Mouse (Mus musculus): ENCODE measurements around the gene Traf3ip2.

GRCm38 (mm10) chr10:39645789-39646628 lies 33.3 kb downstream of the Traf3ip2 start:
- TF ChIP-seq TAL1 (IDR thresholded peaks at IDR 0.05; ENCODE audit: low read length) (no peak), GATA1 (IDR thresholded peaks at IDR 0.05; ENCODE audit: low read length) (no peak)
